In genomic region chr5:30442196-30442595, GRCm38 (mm10) we compare ENCODE assay signal across 17 mouse cellular contexts. TPM values are rescaled to one million over a fixed set of nuclear protein-coding genes. Genes with fewer than 3 reads are reported as not detected.
A peak's percentile ranks its signal among the peaks of the same experiment; 100 is the strongest.
DNase-seq lines count a peak whose midpoint lies in the region; ATAC-seq and TF ChIP-seq lines count a peak whose summit lies in the region.
"Had no signal": no experiment of that assay in that cellular context is flagged by ENCODE, and none has a peak within 500 bp of the region (broad histone marks: within the 10 kb centered on the region; RNA-seq: fewer than 3 reads in every experiment).

No protein-coding gene starts in this region.

- DNase-seq in heart, adult 2 months, result no peak
- no peak for DNase-seq in heart, postnatal 25 days (ENCODE audit: low spot score)
- no peak for DNase-seq in liver, adult 2 months (ENCODE audit: extremely low read depth, low read depth, low spot score)
- DNase-seq in CH12.LX (ENCODE audit: extremely low read depth) (peak; percentile 15), adipocyte (ENCODE audit: low spot score) (peak; percentile 37)
- no peak for DNase-seq in adrenal gland, postnatal 14 days
- DNase-seq in layer of hippocampus, postnatal 25 days (ENCODE audit: extremely low spot score in 1 of 2, low spot score in 1 of 2), result no peak
- DNase-seq: lung, postnatal 14 days; thymus, postnatal 36 days had no signal

- in situ Hi-C loops in CH12.LX (cut with MboI; ENCODE audit: low pct_ligation_motif_present, low pct_unique_long_range_greater_than_20kb, low sequenced_read_pairs), result no loop called here

- H3K9ac ChIP-seq in heart, adult 2 months (ENCODE audit: low read depth, low read length), result no peak overlapping the region
- H3K9ac ChIP-seq in liver, adult 2 months (ENCODE audit: low read depth, low read length), result no peak overlapping the region
- H3K9ac ChIP-seq in liver, embryonic 12.5 days, result no peak overlapping the region
- no peak overlapping the region for H3K9ac ChIP-seq in CH12.LX (ENCODE audit: insufficient read depth, low read depth)
- H3K9ac ChIP-seq: hindbrain, embryonic 15.5 days had no signal

- H3K36me3 ChIP-seq in heart, adult 2 months (ENCODE audit: control insufficient read depth, insufficient read depth, low read length), result no peaks in the 10 kb centered on the region
- H3K36me3 ChIP-seq in liver, adult 2 months (ENCODE audit: control insufficient read depth, insufficient read depth, low read length), result no peaks in the 10 kb centered on the region
- no peaks in the 10 kb centered on the region for H3K36me3 ChIP-seq in liver, embryonic 12.5 days
- no peaks in the 10 kb centered on the region for H3K36me3 ChIP-seq in CH12.LX (replicated peaks in 1 of 2; ENCODE audit: control insufficient read depth in 1 of 2, insufficient read depth in 1 of 2, low read length in 1 of 2)
- H3K36me3 ChIP-seq: embryonic facial prominence, embryonic 10.5 days; forebrain, embryonic 10.5 days; hindbrain, embryonic 15.5 days had no signal

- dilution Hi-C loops in CH12.LX (cut with MboI; ENCODE audit: extremely low pct_ligation_motif_present, extremely low pct_unique_long_range_greater_than_20kb, low sequenced_read_pairs), result no loop called here

- intact Hi-C loops in heart, adult 2 months (cut with DNase I), result no loop called here
- intact Hi-C loops in heart, postnatal 25 days (cut with DNase I), result no loop called here

- no peak for TF ChIP-seq EP300 in heart, adult 2 months (IDR thresholded peaks at IDR 0.05; ENCODE audit: insufficient read depth, low read depth, low read length)
- no peak for TF ChIP-seq EP300 in CH12.LX (IDR thresholded peaks at IDR 0.05; ENCODE audit: low read length)

- no peak overlapping the region for H3K4me2 ChIP-seq in liver, embryonic 12.5 days
- H3K4me2 ChIP-seq in CH12.LX (ENCODE audit: insufficient read depth, low read depth, poor library complexity, severe bottlenecking), result no peak overlapping the region
- H3K4me2 ChIP-seq: hindbrain, embryonic 15.5 days had no signal

- no peaks in the 10 kb centered on the region for H3K9me3 ChIP-seq in liver, embryonic 12.5 days (replicated peaks)
- no peaks in the 10 kb centered on the region for H3K9me3 ChIP-seq in CH12.LX (replicated peaks; ENCODE audit: low read length)
- H3K9me3 ChIP-seq: embryonic facial prominence, embryonic 10.5 days; forebrain, embryonic 10.5 days; hindbrain, embryonic 15.5 days had no signal

- peak; percentile 36 for TF ChIP-seq RAD21 in CH12.LX (IDR thresholded peaks at IDR 0.05; ENCODE audit: low read depth, low read length)

- no peak overlapping the region for H3K27ac ChIP-seq in heart, adult 2 months
- no peak overlapping the region for H3K27ac ChIP-seq in liver, adult 2 months (replicated peaks; ENCODE audit: insufficient read depth, low read depth, low read length)
- no peak overlapping the region for H3K27ac ChIP-seq in liver, embryonic 12.5 days
- H3K27ac ChIP-seq in CH12.LX (ENCODE audit: insufficient read depth, low read depth), result no peak overlapping the region
- H3K27ac ChIP-seq: embryonic facial prominence, embryonic 10.5 days; forebrain, embryonic 10.5 days; hindbrain, embryonic 15.5 days had no signal

- H3K4me1 ChIP-seq in heart, adult 2 months (ENCODE audit: control insufficient read depth, insufficient read depth, low read length), result no peaks in the 10 kb centered on the region
- H3K4me1 ChIP-seq in liver, adult 2 months (ENCODE audit: control insufficient read depth, insufficient read depth, low read length), result no peaks in the 10 kb centered on the region
- H3K4me1 ChIP-seq in liver, embryonic 12.5 days, result no peaks in the 10 kb centered on the region
- H3K4me1 ChIP-seq in CH12.LX (ENCODE audit: control insufficient read depth in 1 of 2, insufficient read depth in 2 of 2), result peaks cover 13 to 18% of the 10 kb centered on the region in 2 experiments
- H3K4me1 ChIP-seq: embryonic facial prominence, embryonic 10.5 days; forebrain, embryonic 10.5 days; hindbrain, embryonic 15.5 days had no signal

- H3K27me3 ChIP-seq in heart, adult 2 months (ENCODE audit: control insufficient read depth, insufficient read depth, low read length), result no peaks in the 10 kb centered on the region
- H3K27me3 ChIP-seq in liver, adult 2 months (ENCODE audit: control insufficient read depth, insufficient read depth, low read length), result peaks cover 2% of the 10 kb centered on the region; the same call in 1 of the 2 replicates
- no peaks in the 10 kb centered on the region for H3K27me3 ChIP-seq in liver, embryonic 12.5 days (replicated peaks)
- peaks cover 41% of the 10 kb centered on the region for H3K27me3 ChIP-seq in CH12.LX (replicated peaks)
- H3K27me3 ChIP-seq: hindbrain, embryonic 15.5 days had no signal

- TF ChIP-seq POLR2A in heart, adult 2 months (IDR thresholded peaks at IDR 0.05; ENCODE audit: insufficient read depth, low read depth, low read length), result no peak
- TF ChIP-seq POLR2A in liver, adult 2 months (IDR thresholded peaks at IDR 0.05; ENCODE audit: extremely low read depth, insufficient read depth, low read length), result no peak
- no peak for TF ChIP-seq POLR2A in CH12.LX (IDR thresholded peaks at IDR 0.05; ENCODE audit: low read depth, low read length)

- H3K4me3 ChIP-seq in heart, adult 2 months, result no peak overlapping the region
- no peak overlapping the region for H3K4me3 ChIP-seq in liver, adult 2 months (ENCODE audit: insufficient read depth, low read depth, low read length)
- no peak overlapping the region for H3K4me3 ChIP-seq in liver, embryonic 12.5 days
- H3K4me3 ChIP-seq in CH12.LX (replicated peaks in 1 of 3; ENCODE audit: low read depth in 2 of 3, low read length in 2 of 3, poor library complexity in 1 of 3), result no peak overlapping the region
- H3K4me3 ChIP-seq: embryonic facial prominence, embryonic 10.5 days; forebrain, embryonic 10.5 days; hindbrain, embryonic 15.5 days had no signal

- TF ChIP-seq CTCF in heart, adult 2 months (IDR thresholded peaks at IDR 0.05), result peak; percentile 49
- TF ChIP-seq CTCF in liver, adult 2 months (IDR thresholded peaks at IDR 0.05; ENCODE audit: low read depth, low read length), result 0 out of 2 replicates have a peak, but pooled peaks have one; percentile 1
- TF ChIP-seq CTCF in CH12.LX (conservative IDR thresholded peaks at IDR 0.05 in 1 of 2, IDR thresholded peaks at IDR 0.05 in 1 of 2; ENCODE audit: low read depth in 2 of 2, low read length in 2 of 2), result peak; percentile 9 to 68; a peak in 2 of 4 replicates

- 66% methylated on average over 5 of the region's 5 CpGs for WGBS in heart, adult 2 months
- WGBS in liver, adult 2 months, result 76% methylated on average over 5 of the region's 5 CpGs
- 48% methylated on average over 5 of the region's 5 CpGs for WGBS in liver, embryonic 12.5 days (ENCODE audit: insufficient replicate concordance)

- no peaks in the 10 kb centered on the region for H3K79me2 ChIP-seq in heart, adult 2 months (replicated peaks; ENCODE audit: control insufficient read depth, insufficient read depth, low read length)
- H3K79me2 ChIP-seq in liver, adult 2 months (ENCODE audit: control insufficient read depth, insufficient read depth, low read length), result no peaks in the 10 kb centered on the region
- no peaks in the 10 kb centered on the region for H3K79me2 ChIP-seq in CH12.LX (replicated peaks; ENCODE audit: control insufficient read depth, extremely low read depth, insufficient read depth, poor library complexity, severe bottlenecking)

- ATAC-seq in liver, embryonic 12.5 days, result no peak

TF ChIP-seq in CH12.LX, 34 proteins besides CTCF, POLR2A, EP300 and RAD21:
- no peak for TF ChIP-seq ZNF384 (IDR thresholded peaks at IDR 0.05; ENCODE audit: low read depth, low read length)
- TF ChIP-seq ETS1 (conservative IDR thresholded peaks at IDR 0.05; ENCODE audit: low read depth, low read length), result no peak
- TF ChIP-seq SIN3A (IDR thresholded peaks at IDR 0.05; ENCODE audit: low read length), result no peak
- TF ChIP-seq ELF1 (IDR thresholded peaks at IDR 0.05; ENCODE audit: low read depth, low read length), result peak; percentile 27; the same call in 1 of the 2 replicates
- no peak for TF ChIP-seq NRF1 (IDR thresholded peaks at IDR 0.05; ENCODE audit: low read depth, low read length)
- TF ChIP-seq ZC3H11A (IDR thresholded peaks at IDR 0.05; ENCODE audit: low read depth, low read length), result no peak
- TF ChIP-seq JUN (IDR thresholded peaks at IDR 0.05; ENCODE audit: insufficient read depth, low read depth, low read length), result no peak
- no peak for TF ChIP-seq MAX (IDR thresholded peaks at IDR 0.05; ENCODE audit: low read length)
- no peak for TF ChIP-seq USF1 (IDR thresholded peaks at IDR 0.05; ENCODE audit: low read depth, low read length)
- no peak for TF ChIP-seq KAT2A (IDR thresholded peaks at IDR 0.05; ENCODE audit: insufficient replicate concordance, low read length)
- TF ChIP-seq UBTF (IDR thresholded peaks at IDR 0.05; ENCODE audit: low read depth, low read length), result no peak
- TF ChIP-seq GABPA (IDR thresholded peaks at IDR 0.05; ENCODE audit: insufficient replicate concordance, low read depth, low read length), result no peak
- no peak for TF ChIP-seq ZKSCAN1 (IDR thresholded peaks at IDR 0.05; ENCODE audit: borderline replicate concordance, low read depth, low read length)
- TF ChIP-seq IRF4 (IDR thresholded peaks at IDR 0.05; ENCODE audit: low read depth, low read length), result peak; percentile 52; the same call in 1 of the 2 replicates
TF ChIP-seq in CH12.LX: peak in this region for 2.

RNA-seq across cellular contexts. Expression of gene Otof, which starts 19.5 kb away (rescaled TPM):
- not detected for total RNA-seq in heart, adult 2 months (2021)
- polyA plus RNA-seq in heart, adult 2 months (2012; rRNA removed), result 0.06 TPM in 2 replicates
- total RNA-seq in heart, postnatal 25 days (2021), result not detected
- not detected in 2 replicates for total RNA-seq in liver, adult 2 months (2014; rRNA removed)
- 0.01 TPM in 1 of 2 replicates, not detected in the other for polyA plus RNA-seq in liver, adult 2 months (2012; rRNA removed)
- 0.02 TPM in 1 of 2 replicates, not detected in the other for polyA plus RNA-seq in liver, embryonic 12.5 days (2016; fragmentation: Nextera tagmentation; extraction: Ambion mirVana)
- total RNA-seq in CH12.LX (2012; rRNA removed) (0.04 TPM in 2 replicates), CH12.LX (2014; rRNA removed) (not detected in 2 replicates)
- polyA plus RNA-seq in CH12.LX (2012; ENCODE audit: insufficient read length, low read depth), result 0.07 TPM in 2 replicates
- total RNA-seq in adrenal gland, postnatal 14 days (2021), result 0.07 and 0.08 TPM in 2 replicates
- total RNA-seq in layer of hippocampus, postnatal 25 days (2021), result 1 to 10 TPM; 3.9 to 4.0 TPM
- total RNA-seq: monocyte, adult 5-6 weeks had no signal
- polyA plus RNA-seq: limb, embryonic 11.5 days had no signal

RNA-seq across cellular contexts. Expression of gene 1700001C02Rik, which starts 23.7 kb away (rescaled TPM):
- total RNA-seq in heart, adult 2 months (2021), result not detected
- polyA plus RNA-seq in heart, adult 2 months (2012; rRNA removed), result 0.97 and 2.6 TPM in 2 replicates
- not detected for total RNA-seq in heart, postnatal 25 days (2021)
- total RNA-seq in liver, adult 2 months (2014; rRNA removed), result not detected in 2 replicates
- not detected in 2 replicates for polyA plus RNA-seq in liver, adult 2 months (2012; rRNA removed)
- not detected in 2 replicates for polyA plus RNA-seq in liver, embryonic 12.5 days (2016; fragmentation: Nextera tagmentation; extraction: Ambion mirVana)
- total RNA-seq in CH12.LX (2012; rRNA removed) (not detected in 2 replicates), CH12.LX (2014; rRNA removed) (not detected in 2 replicates)
- not detected in 2 replicates for polyA plus RNA-seq in CH12.LX (2012; ENCODE audit: insufficient read length, low read depth)
- not detected in 2 replicates for total RNA-seq in adrenal gland, postnatal 14 days (2021)
- total RNA-seq in layer of hippocampus, postnatal 25 days (2021), result under 1 TPM in 1 of 2 experiments, not detected in 1; 0.42 TPM
- total RNA-seq: ES-E14; monocyte, adult 5-6 weeks had no signal
- polyA plus RNA-seq: embryonic facial prominence, embryonic 10.5 days; forebrain, embryonic 10.5 days; large intestine, adult 2 months; limb, embryonic 11.5 days had no signal

Comparison
In these comparisons a context has a peak if more than half of its experiments do, and no peak if none do; other contexts are left out.
1. DNase-seq: peak in CH12.LX (single experiment) and adipocyte (single experiment); none in heart, adult 2 months (0 of 2), heart, postnatal 25 days (single experiment), liver, adult 2 months (single experiment), adrenal gland, postnatal 14 days (single experiment) and layer of hippocampus, postnatal 25 days (0 of 2).
2. Peak in every context shown above with its lines, with median percentiles within 50 percentile points of each other: CTCF ChIP-seq.